Mouse (Mus musculus) left cerebral cortex, postnatal 4 days (tissue): ENCODE measurements around the gene Gpc2. TPM values are rescaled to one million over a fixed set of nuclear protein-coding genes. Genes with fewer than 3 reads are reported as not detected.

Source experiments
- total RNA-seq, 2 experiments: library from RNA; stranded (reverse); gene quantifications; 2 replicates each; pipeline ENCODE4 v1.2.3; 2021

Gene Gpc2
- total RNA-seq, 2 experiments from 2014 or later: 86.4 to 104 TPM

Other genes with a start within 250 kb of the Gpc2 start
- not detected for gene Smok3c, start 226.8 kb downstream of the Gpc2 start, total RNA-seq
- gene Zkscan1, start 194.9 kb downstream of the Gpc2 start, total RNA-seq: 10 to 100 TPM; 44.6 to 45.1 TPM
- 10 to 100 TPM; 34.9 to 35.7 TPM for gene Zscan21, start 163.1 kb downstream of the Gpc2 start, total RNA-seq
- 10 to 100 TPM; 13.1 to 13.2 TPM for gene Zfp113, start 124.3 kb downstream of the Gpc2 start, total RNA-seq
- gene Cops6, start 118.9 kb downstream of the Gpc2 start, total RNA-seq: 100 to 1,000 TPM; 126 to 131 TPM
- 10 to 100 TPM; 33.2 to 37.3 TPM for gene Ap4m1, start 108.0 kb downstream of the Gpc2 start, total RNA-seq
- 10 to 100 TPM; 34.9 to 37.6 TPM for gene Mcm7, start 107.6 kb downstream of the Gpc2 start, total RNA-seq
- gene Taf6, start 92.6 kb downstream of the Gpc2 start, total RNA-seq: 10 to 100 TPM; 28.6 to 30.7 TPM
- gene Cnpy4, start 92.5 kb downstream of the Gpc2 start, total RNA-seq: 10 to 100 TPM; 17.1 to 18.4 TPM
- gene Mblac1, start 85.7 kb downstream of the Gpc2 start, total RNA-seq: 10 to 100 TPM in 1 of 2 experiments, 1 to 10 TPM in 1; 7.9 to 10.4 TPM
- under 1 TPM in 1 of 2 experiments, not detected in 1; 0.20 TPM for gene Nxpe5, start 54.1 kb downstream of the Gpc2 start, total RNA-seq
- gene Lamtor4, start 24.5 kb downstream of the Gpc2 start, total RNA-seq: 10 to 100 TPM; 53.1 to 60.1 TPM
- gene BC037034, start 16.0 kb downstream of the Gpc2 start, total RNA-seq: 10 to 100 TPM; 90.0 to 98.2 TPM
- 1 to 10 TPM in 1 of 2 experiments, under 1 TPM in 1; 0.86 to 1.6 TPM for gene Gal3st4, start 7.2 kb downstream of the Gpc2 start, total RNA-seq
- under 1 TPM in 1 of 2 experiments, not detected in 1; 0.20 TPM for gene Gm43720, start within 50 bp of the Gpc2 start, total RNA-seq
- gene Stag3, start 235 bp upstream of the Gpc2 start, total RNA-seq: 1 to 10 TPM; 5.8 to 7.7 TPM
- not detected for gene Pvrig, start 62.0 kb upstream of the Gpc2 start, total RNA-seq
- 10 to 100 TPM; 37.6 to 39.8 TPM for gene Zfp157, start 161.5 kb upstream of the Gpc2 start, total RNA-seq